Mouse (Mus musculus) thymus, adult 2 months (tissue): ENCODE data around the gene Cntn3. TPM values are rescaled to one million over a fixed set of nuclear protein-coding genes. Genes with fewer than 3 reads are reported as not detected.

ENCODE experiments used
- DNase-seq: peaks from one replicate; pipeline ENCODE4 v3.0.0; 2021
- H3K27ac ChIP-seq: fragments of 200-500 bp; 2 replicates; pipeline ENCODE4 v1.5.1; 2012; ENCODE audit warnings: low read length, control low read depth; ENCODE audit not compliant: control insufficient read depth, insufficient read depth
- H3K27me3 ChIP-seq: fragments of 200-500 bp; 2 replicates; pipeline ENCODE4 v1.6.1; 2012; ENCODE audit warnings: mild to moderate bottlenecking, low read length, moderate library complexity, mixed read lengths; ENCODE audit not compliant: control insufficient read depth, insufficient read depth
- H3K36me3 ChIP-seq: fragments of 200-500 bp; 2 replicates; pipeline ENCODE4 v1.6.1; 2012; ENCODE audit warnings: mild to moderate bottlenecking, low read length, moderate library complexity; ENCODE audit not compliant: control insufficient read depth, insufficient read depth
- H3K4me1 ChIP-seq: fragments of 200-500 bp; replicated peaks from 2 replicates; pipeline ENCODE4 v1.6.1; 2012; ENCODE audit warnings: low read length; ENCODE audit not compliant: control insufficient read depth, insufficient read depth
- H3K4me3 ChIP-seq: fragments of 200-500 bp; 2 replicates; pipeline ENCODE4 v1.5.1; 2012; ENCODE audit warnings: mild to moderate bottlenecking, low read length, control low read depth, moderate library complexity; ENCODE audit not compliant: control insufficient read depth, insufficient read depth
- CTCF ChIP-seq: fragments of 200-500 bp; IDR thresholded peaks from 2 replicates; pipeline ENCODE4 v1.5.1; 2012; ENCODE audit warnings: mild to moderate bottlenecking, control low read depth, low read length, moderate library complexity, borderline replicate concordance; ENCODE audit not compliant: control insufficient read depth, poor library complexity, insufficient read depth; ENCODE audit errors: extremely low read depth
- POLR2A ChIP-seq: fragments of 200-500 bp; IDR thresholded peaks from 2 replicates; pipeline ENCODE4 v1.6.1; 2012; ENCODE audit warnings: mild to moderate bottlenecking, low read length, control low read depth, moderate library complexity; ENCODE audit not compliant: control insufficient read depth, poor library complexity, insufficient read depth; ENCODE audit errors: extremely low read depth
- WGBS: fragments of 180-500 bp; shearing (Covaris S2); methylation state at CpG from one replicate; pipeline ENCODE4 v1.1.7; 2018; 5-methylcytosine and 5-hydroxymethylcytosine counted together
- polyA plus RNA-seq: library from polyadenylated mRNA; depleted of rRNA; stranded (reverse); fragments of >200 nt; gene quantifications from 2 replicates; pipeline ENCODE4 v1.2.3, GENCODE M21; 2012

The Cntn3 gene
- polyA plus RNA-seq, 1 experiment, result not detected

- TF ChIP-seq POLR2A, result no peak
- H3K4me1 ChIP-seq, result no peaks in the 10 kb centered on the region
- H3K4me3 ChIP-seq, result no peak overlapping the region
- 94% methylated on average over 1 of the region's 1 CpGs for WGBS
- H3K27me3 ChIP-seq, result 0 out of 2 replicates have a peak, but pooled peaks cover 2% of the 10 kb centered on the region
- no peaks in the 10 kb centered on the region for H3K36me3 ChIP-seq
- no peak for DNase-seq
- no peak overlapping the region for H3K27ac ChIP-seq
Observed at GRCm38 (mm10) chr6:102565228-102565627, 7.7 kb downstream of the Cntn3 start.

GRCm38 (mm10) chr6:102564011-102564731, 8.7 kb downstream of the Cntn3 start:
- H3K36me3 ChIP-seq, result no peaks in the 10 kb centered on the region
- no peak for DNase-seq
- TF ChIP-seq POLR2A, result no peak
- TF ChIP-seq CTCF, result no peak
- WGBS, result 7% methylated on average over 53 of the region's 63 CpGs
- H3K27ac ChIP-seq, result no peak overlapping the region
- H3K27me3 ChIP-seq, result 0 out of 2 replicates have a peak, but pooled peaks cover 2% of the 10 kb centered on the region
- H3K4me3 ChIP-seq, result no peak overlapping the region
- no peaks in the 10 kb centered on the region for H3K4me1 ChIP-seq

- H3K27ac ChIP-seq, result no peak overlapping the region
- H3K4me1 ChIP-seq, result no peaks in the 10 kb centered on the region
- no peak for TF ChIP-seq CTCF
- no peak for TF ChIP-seq POLR2A
- 0 out of 2 replicates have a peak, but pooled peaks cover 2% of the 10 kb centered on the region for H3K27me3 ChIP-seq
- 14% methylated on average over 7 of the region's 7 CpGs for WGBS
- H3K4me3 ChIP-seq, result no peak overlapping the region
- H3K36me3 ChIP-seq, result no peaks in the 10 kb centered on the region
- no peak for DNase-seq
Observed at GRCm38 (mm10) chr6:102563431-102563830, 9.5 kb downstream of the Cntn3 start.

GRCm38 (mm10) chr6:102557521-102557920, 15.4 kb downstream of the Cntn3 start:
- DNase-seq, result no peak
- TF ChIP-seq CTCF, result no peak
- TF ChIP-seq POLR2A, result no peak
- no peaks in the 10 kb centered on the region for H3K36me3 ChIP-seq
- no peaks in the 10 kb centered on the region for H3K27me3 ChIP-seq
- WGBS, result 88% methylated on average over 3 of the region's 3 CpGs
- H3K4me1 ChIP-seq, result no peaks in the 10 kb centered on the region
- H3K4me3 ChIP-seq, result no peak overlapping the region
- no peak overlapping the region for H3K27ac ChIP-seq

- Histone ChIP-seq H3K27me3 (no peaks in the 10 kb centered on the region), H3K36me3 (no peaks in the 10 kb centered on the region), H3K4me1 (no peaks in the 10 kb centered on the region), H3K27ac (no peak overlapping the region), H3K4me3 (no peak overlapping the region)
- DNase-seq, result no peak
- WGBS, result 21% methylated on average over 3 of the region's 3 CpGs
- no peak for TF ChIP-seq CTCF
- no peak for TF ChIP-seq POLR2A
Observed at GRCm38 (mm10) chr6:102556497-102556896, 16.4 kb downstream of the Cntn3 start.

GRCm38 (mm10) chr6:102555814-102556437, 17.0 kb downstream of the Cntn3 start:
- Histone ChIP-seq H3K4me3 (no peak overlapping the region), H3K27ac (no peak overlapping the region), H3K36me3 (no peaks in the 10 kb centered on the region), H3K27me3 (no peaks in the 10 kb centered on the region), H3K4me1 (no peaks in the 10 kb centered on the region)
- TF ChIP-seq POLR2A (no peak), CTCF (no peak)
- DNase-seq, result no peak
- WGBS, result 90% methylated on average over 4 of the region's 4 CpGs

GRCm38 (mm10) chr6:102555067-102555657, 17.7 kb downstream of the Cntn3 start:
- Histone ChIP-seq H3K4me3 (no peak overlapping the region), H3K27ac (no peak overlapping the region), H3K27me3 (no peaks in the 10 kb centered on the region), H3K4me1 (no peaks in the 10 kb centered on the region), H3K36me3 (no peaks in the 10 kb centered on the region)
- TF ChIP-seq CTCF (no peak), POLR2A (no peak)
- no peak for DNase-seq
- WGBS, result 88% methylated on average over 3 of the region's 3 CpGs
